Mouse (Mus musculus): Measurements from ENCODE around the gene Rab11b. TPM values are rescaled to one million over a fixed set of nuclear protein-coding genes. Genes with fewer than 3 reads are reported as not detected.

Gene Rab11b
- 41.4 to 78.7 TPM (median 59.2 TPM) in 3 replicates for total RNA-seq (2017)

GRCm38 (mm10) chr17:33760255-33761165 is at the start of gene Rab11b:
TSS of gene Rab11b (minus strand) at chr17:33760530.
- peak; percentile 96 for ATAC-seq (replicated peaks; ENCODE audit: insufficient number of reproducible peaks, low FRiP score, low TSS enrichment, poor library complexity, severe bottlenecking)

DNA sequence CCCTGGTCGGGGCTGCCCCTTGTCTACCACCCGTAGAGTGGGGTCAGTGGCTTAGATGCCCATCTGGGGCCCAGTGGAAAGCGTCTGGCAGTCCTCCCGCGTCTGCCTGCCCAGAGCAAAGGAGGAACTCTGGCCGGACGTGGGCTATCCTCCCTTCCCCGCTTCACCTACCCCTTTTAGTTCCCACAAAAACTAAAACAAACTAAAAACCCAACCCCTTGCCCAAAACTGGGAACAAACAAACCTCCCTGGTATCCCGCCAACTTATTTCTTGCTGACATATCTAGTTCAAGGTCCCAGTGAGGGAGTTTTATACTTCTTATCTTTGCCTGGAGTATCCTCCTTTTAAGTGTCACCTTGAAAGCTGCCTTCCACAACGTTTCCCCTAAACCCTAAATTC is 47.9 kb upstream of the Rab11b start:
- no peak for ATAC-seq (replicated peaks; ENCODE audit: insufficient number of reproducible peaks, low FRiP score, low TSS enrichment, poor library complexity, severe bottlenecking)

DNA sequence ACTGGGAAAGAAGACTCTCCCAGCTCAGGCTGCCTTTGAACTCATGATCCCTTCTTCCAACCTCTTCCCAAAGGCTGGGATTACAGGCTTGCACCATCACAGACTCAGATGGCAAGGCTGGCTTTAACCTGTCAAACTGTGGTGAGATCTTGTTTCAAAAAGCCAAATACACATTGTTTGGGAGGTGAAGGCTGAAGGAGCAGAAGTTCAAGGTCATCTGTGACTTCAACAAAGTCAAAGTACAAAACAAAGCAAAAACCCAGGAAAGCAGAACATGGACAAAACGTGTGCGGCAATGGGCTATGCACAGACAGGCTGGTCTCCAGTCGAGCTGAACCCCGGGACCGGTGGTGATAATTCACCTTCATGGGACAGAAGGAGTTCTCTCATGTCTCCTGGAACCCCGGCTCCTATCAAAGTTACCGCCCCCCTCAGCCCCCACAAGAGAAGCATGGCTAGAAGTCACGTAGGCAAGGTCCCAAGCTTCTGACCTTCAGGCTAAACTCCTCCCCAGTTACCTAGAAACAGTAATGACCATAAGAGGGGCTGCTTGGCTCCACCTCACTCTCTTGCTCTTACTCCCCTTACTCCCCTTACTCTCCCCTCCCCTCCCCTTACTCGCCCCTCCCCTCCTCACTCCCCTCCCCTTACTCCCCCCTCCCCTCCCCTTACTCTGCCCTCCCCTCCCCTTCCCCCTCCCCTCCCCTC is 47.0 kb upstream of the Rab11b start:
- ATAC-seq (replicated peaks; ENCODE audit: insufficient number of reproducible peaks, low FRiP score, low TSS enrichment, poor library complexity, severe bottlenecking) = no peak

GRCm38 (mm10) chr17:33804745-33805144 is 44.4 kb upstream of the Rab11b start:
- ATAC-seq (replicated peaks; ENCODE audit: insufficient number of reproducible peaks, low FRiP score, low TSS enrichment, poor library complexity, severe bottlenecking) = no peak

DNA sequence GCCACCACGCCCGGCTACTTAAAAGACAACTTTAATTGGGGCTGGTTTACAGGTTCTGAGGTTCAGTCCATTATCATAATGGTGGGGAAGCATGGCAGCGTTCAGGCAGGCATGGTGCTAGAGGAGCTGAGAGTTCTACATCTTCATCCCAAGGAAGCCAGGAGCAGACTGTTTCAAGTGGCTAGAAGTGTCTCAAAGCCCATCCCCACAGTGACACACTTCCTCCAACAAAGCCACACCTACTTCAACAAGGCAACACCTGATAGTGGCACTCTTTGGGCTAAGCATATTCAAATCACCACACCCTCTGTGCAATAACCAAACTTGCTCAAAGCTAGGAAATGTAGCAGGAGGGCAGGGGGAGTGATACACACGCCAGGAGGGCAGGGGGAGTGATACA is 43.9 kb upstream of the Rab11b start:
- ATAC-seq (replicated peaks; ENCODE audit: insufficient number of reproducible peaks, low FRiP score, low TSS enrichment, poor library complexity, severe bottlenecking) = no peak

DNA sequence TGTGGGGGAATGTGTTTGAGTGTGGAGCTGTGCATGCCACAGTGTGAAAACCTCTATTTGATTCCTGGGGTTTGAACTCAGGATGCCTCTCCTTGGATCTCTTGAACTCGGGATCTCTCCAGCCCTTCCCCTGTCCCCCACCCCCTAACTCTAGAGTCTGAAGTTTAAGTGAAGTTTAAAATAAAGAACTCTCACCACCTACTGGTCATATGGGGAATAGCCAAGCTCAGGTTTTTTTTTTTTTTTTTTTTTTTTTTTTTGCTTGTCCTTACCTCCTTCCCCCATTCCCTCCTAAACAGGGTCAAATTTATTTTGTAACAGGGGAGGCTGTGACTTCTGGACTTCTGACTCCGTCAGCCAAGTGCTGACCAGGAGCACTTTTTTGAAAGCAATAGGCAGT is 41.9 kb upstream of the Rab11b start:
- no peak; the same call in 1 of the 2 replicates for ATAC-seq (replicated peaks; ENCODE audit: insufficient number of reproducible peaks, low FRiP score, low TSS enrichment, poor library complexity, severe bottlenecking)

DNA sequence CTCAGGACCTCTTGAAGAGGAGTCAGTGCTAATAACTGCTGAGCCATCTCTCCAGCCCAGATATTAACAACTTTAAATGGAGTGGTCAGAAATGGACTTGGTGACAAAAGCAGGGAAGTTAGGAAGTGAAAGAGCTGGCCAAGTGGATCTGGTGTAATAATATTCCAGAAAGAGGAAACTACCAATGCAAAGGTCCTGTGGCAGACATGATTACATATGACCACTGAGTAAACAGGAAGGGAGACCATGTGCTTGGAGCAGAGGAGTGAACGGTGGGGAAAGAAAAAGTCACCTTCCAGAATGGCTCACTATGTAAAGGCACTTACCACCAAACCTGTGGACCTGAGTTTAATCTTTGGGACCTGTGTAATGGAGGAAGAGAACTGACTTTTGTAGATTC is 38.9 kb upstream of the Rab11b start:
- peak; percentile 66 for ATAC-seq (replicated peaks; ENCODE audit: insufficient number of reproducible peaks, low FRiP score, low TSS enrichment, poor library complexity, severe bottlenecking)

DNA sequence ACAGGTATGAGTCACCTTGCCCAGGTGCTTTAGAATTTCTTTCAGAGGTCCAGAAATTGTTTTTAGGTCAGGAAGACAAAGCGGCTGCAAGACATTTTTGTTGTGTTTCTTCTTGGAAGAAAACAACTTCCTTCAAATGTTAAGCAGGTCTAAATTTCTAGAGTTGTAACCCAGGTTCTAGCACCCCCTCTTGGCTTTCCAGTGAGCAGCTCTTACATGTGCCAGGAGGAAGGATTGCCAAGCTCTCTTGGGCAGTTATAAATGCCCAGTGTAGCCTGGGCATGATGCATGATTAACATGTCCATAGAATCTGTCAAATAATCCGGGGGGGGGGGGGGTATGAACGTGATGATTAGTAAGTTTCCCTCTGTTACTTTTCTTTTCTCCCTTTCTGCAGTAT is 38.0 kb upstream of the Rab11b start:
- no peak for ATAC-seq (replicated peaks; ENCODE audit: insufficient number of reproducible peaks, low FRiP score, low TSS enrichment, poor library complexity, severe bottlenecking)

DNA sequence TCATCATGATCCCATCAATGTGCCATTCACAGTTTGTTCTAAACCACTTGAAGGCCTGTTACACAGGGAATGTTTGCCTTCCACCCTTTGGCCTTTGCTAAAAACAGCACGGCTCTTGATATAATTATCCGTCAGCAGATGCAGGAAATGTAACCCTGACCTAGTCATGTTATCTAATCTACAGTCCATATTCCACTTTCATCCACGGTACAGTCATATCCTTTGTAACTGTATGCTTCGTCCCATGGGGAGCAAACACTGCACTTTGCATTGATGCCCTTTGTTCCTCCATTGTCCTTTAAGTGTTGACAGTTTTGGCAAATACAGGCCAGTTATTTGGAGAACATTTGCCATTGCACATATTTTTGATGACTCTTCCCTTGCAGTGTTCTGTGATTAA is 28.4 kb upstream of the Rab11b start:
- ATAC-seq (replicated peaks; ENCODE audit: insufficient number of reproducible peaks, low FRiP score, low TSS enrichment, poor library complexity, severe bottlenecking) = no peak

DNA sequence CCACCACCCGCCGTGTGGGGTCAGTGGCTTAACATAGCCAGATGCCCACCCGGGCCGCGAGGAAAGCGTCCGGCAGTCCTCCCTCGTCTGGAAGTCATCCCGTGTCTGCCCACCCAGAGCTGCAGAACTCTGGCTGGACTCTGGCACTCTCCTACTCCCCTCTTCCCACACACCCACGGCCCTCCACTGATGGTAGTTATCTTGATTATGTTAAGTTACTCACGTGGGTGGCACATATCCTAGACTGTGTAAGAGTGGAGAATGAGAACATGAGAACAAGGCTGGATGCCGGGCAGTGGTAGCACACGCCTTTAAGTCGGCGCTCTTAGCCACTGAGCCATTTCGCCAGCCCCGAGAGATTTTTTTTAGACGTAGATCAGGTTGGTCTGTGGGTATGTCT is 26.0 kb upstream of the Rab11b start:
- ATAC-seq (replicated peaks; ENCODE audit: insufficient number of reproducible peaks, low FRiP score, low TSS enrichment, poor library complexity, severe bottlenecking) = no peak

DNA sequence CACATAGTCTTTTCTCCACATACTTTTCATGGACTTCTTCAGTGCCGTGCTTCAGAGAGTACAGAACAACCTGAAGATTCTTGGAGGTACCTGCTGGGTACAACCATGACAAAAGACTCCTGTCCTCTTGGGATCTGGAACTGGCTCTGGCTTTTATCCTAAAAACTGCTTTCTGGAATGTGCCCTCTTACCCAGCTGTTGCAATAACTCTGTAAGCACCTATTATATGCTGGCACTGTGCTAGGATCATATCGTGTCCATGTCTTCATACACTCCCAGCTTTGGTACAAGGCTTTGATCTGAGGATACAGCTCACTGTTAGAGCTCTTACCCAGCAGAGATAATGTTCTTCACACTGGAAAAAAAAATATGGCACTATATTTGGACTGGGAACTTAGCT is 24.6 kb upstream of the Rab11b start:
- no peak for ATAC-seq (replicated peaks; ENCODE audit: insufficient number of reproducible peaks, low FRiP score, low TSS enrichment, poor library complexity, severe bottlenecking)

GRCm38 (mm10) chr17:33783408-33783807 is 23.1 kb upstream of the Rab11b start:
- no peak for ATAC-seq (replicated peaks; ENCODE audit: insufficient number of reproducible peaks, low FRiP score, low TSS enrichment, poor library complexity, severe bottlenecking)

GRCm38 (mm10) chr17:33782067-33782466 is 21.7 kb upstream of the Rab11b start:
- ATAC-seq (replicated peaks; ENCODE audit: insufficient number of reproducible peaks, low FRiP score, low TSS enrichment, poor library complexity, severe bottlenecking) = no peak

DNA sequence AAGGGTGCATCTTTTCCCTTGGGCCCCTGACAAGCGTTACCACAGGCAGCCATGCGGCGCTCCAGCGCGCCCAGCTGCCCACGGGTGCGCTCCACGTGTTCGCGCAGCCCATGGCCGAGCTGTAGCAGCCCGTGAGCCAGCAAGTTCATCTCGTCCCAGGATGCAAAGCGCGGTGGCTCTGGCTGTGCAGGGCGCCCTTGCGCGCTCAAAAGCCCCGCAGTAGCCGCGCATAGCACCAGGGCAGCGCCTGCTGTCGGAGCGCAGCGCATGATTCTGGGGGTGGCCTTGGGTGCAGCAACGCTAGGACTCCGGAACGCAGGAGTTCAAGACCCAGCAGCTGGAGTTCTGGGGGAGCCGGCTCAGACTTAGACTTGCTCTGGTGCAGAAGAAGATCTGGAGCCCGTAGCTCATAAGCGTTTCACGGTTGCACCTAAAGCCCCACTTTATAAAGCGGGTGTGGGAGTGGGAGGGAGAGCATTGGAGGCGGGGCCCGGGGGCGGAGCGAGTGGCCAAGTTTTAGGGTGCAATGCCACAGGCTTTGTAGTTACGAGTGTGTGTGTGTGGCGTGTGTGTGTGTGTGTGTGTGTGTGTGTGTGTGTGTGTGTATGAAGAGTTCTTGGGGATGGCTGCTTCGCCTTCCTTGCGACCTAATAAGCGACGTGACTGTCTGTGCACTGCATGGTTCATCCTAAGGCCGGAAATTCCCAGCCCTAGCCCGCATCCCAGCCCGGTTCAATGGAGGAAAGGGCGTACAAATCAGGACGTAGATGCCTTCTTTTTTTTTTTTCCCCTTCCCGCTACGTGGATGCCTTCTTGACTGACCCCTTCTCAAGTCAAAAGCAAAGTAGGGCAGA is 21.0 kb upstream of the Rab11b start, which contains the start of gene Angptl4:
Gene Angptl4 (minus strand): TSS at position 707 of the 854 bp plus-strand sequence.
- 0 out of 2 replicates have a peak, but pooled peaks have one; percentile 42 for ATAC-seq (replicated peaks; ENCODE audit: insufficient number of reproducible peaks, low FRiP score, low TSS enrichment, poor library complexity, severe bottlenecking)

GRCm38 (mm10) chr17:33780431-33780830 is 20.1 kb upstream of the Rab11b start:
- ATAC-seq (replicated peaks; ENCODE audit: insufficient number of reproducible peaks, low FRiP score, low TSS enrichment, poor library complexity, severe bottlenecking) = peak; percentile 45

DNA sequence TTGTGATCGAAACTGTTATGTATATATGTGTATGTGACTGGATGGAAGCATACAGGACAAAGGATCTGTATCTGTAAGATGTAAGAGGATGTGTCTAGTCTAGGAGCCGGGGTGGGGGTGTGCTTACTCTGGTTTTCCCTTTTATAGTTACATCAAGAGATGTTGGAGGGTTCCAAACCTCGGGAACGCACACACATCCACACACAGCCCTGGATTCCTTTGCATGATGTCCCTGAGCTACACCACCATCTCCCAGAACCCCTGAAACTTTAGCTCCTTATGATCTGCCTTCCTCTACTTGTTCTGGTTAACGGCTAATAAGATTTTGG is 19.6 kb upstream of the Rab11b start:
- ATAC-seq (replicated peaks; ENCODE audit: insufficient number of reproducible peaks, low FRiP score, low TSS enrichment, poor library complexity, severe bottlenecking) = no peak

DNA sequence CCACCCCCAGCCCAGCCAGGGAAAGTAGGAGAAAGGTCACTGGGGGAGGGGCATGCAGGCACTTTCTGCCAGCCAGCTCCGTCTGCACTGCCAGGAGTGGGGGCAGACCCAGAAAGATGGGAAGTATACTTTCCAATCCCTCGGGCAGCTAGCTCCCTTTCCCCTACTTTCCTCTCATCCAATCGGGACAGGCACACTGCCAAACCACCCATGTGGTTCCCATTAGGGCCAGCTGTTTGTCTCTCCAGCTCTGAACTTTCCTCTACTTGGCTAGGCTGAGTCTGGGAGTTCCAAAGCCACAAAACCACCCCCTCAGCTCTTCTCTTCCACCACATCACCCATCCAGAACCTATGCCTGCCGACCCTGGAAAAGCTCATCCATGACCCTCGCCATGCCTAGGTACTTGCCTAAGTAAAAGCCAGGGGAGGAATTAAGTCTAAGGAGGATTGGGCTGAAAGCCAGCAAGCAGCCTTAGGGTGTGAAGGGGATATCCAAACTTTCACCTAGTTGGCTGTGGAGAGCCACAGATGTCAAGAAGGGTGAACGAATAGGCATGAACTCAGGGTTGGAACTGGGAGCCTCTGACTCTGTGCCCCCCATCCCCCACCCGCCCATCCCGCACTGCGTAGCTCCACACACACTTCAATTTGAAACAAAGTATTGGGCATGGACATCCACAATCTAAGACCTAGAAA is 19.1 kb upstream of the Rab11b start:
- ATAC-seq (replicated peaks; ENCODE audit: insufficient number of reproducible peaks, low FRiP score, low TSS enrichment, poor library complexity, severe bottlenecking) = no peak

GRCm38 (mm10) chr17:33775287-33775686 is 15.0 kb upstream of the Rab11b start:
- no peak for ATAC-seq (replicated peaks; ENCODE audit: insufficient number of reproducible peaks, low FRiP score, low TSS enrichment, poor library complexity, severe bottlenecking)
